Mouse (Mus musculus) cerebral cortex, adult 2 months (tissue): Measurements from ENCODE around the gene Gna14.

Experiments used
- WGBS: fragments of 180-500 bp; shearing (Covaris S2); methylation state at CpG from one replicate; pipeline ENCODE4 v1.1.7; 2018; 5-methylcytosine and 5-hydroxymethylcytosine counted together

Gna14 gene

GRCm38 (mm10) chr19:16598653-16599297 is 163.2 kb downstream of the Gna14 start:
- 49% methylated on average over 11 of the region's 11 CpGs for WGBS

- 12% methylated on average over 9 of the region's 9 CpGs for WGBS
Observed at GRCm38 (mm10) chr19:16599298-16599970, 163.9 kb downstream of the Gna14 start.

- 88% methylated on average over 8 of the region's 8 CpGs for WGBS
Observed at GRCm38 (mm10) chr19:16602026-16602425, 166.5 kb downstream of the Gna14 start.

- WGBS: 91% methylated on average over 6 of the region's 6 CpGs
Observed at GRCm38 (mm10) chr19:16607634-16608033, 172.1 kb downstream of the Gna14 start.

- 87% methylated on average over 4 of the region's 4 CpGs for WGBS
Observed at GRCm38 (mm10) chr19:16623154-16623553, 187.6 kb downstream of the Gna14 start.

- 52% methylated on average over 14 of the region's 14 CpGs for WGBS
Observed at GRCm38 (mm10) chr19:16625610-16626395, 190.2 kb downstream of the Gna14 start.
